Mouse (Mus musculus) stomach, embryonic 16.5 days (tissue): Measurements from ENCODE around the gene 2210011C24Rik. TPM values are rescaled to one million over a fixed set of nuclear protein-coding genes. Genes with fewer than 3 reads are reported as not detected.

Experiments used
- ATAC-seq: fragments of 200-750 bp; cut with Nextera tagmentation; 2 replicates; pipeline ENCODE4 v1.8.0; 2017; ENCODE audit warnings: moderate number of reproducible peaks, moderate TSS enrichment; ENCODE audit not compliant: insufficient read depth, low FRiP score
- H3K27ac ChIP-seq: fragments of 300-500 bp; sonication (generic); 2 replicates; pipeline ENCODE4 v1.5.1; 2014; ENCODE audit warnings: low read length
- H3K27me3 ChIP-seq: fragments of 300-500 bp; sonication (generic); 2 replicates; pipeline ENCODE4 v1.6.1; 2014; ENCODE audit warnings: low read length, control low read depth, mixed read lengths; ENCODE audit not compliant: control insufficient read depth, insufficient read depth
- H3K36me3 ChIP-seq: fragments of 300-500 bp; sonication (generic); 2 replicates; pipeline ENCODE4 v1.6.1; 2014; ENCODE audit warnings: low read length; ENCODE audit not compliant: control insufficient read depth, insufficient read depth
- H3K4me1 ChIP-seq: fragments of 300-500 bp; sonication (generic); 2 replicates; pipeline ENCODE4 v1.6.1; 2014; ENCODE audit warnings: low read length, control low read depth, mixed read lengths; ENCODE audit not compliant: control insufficient read depth, insufficient read depth
- H3K4me2 ChIP-seq: fragments of 300-500 bp; sonication (generic); 2 replicates; pipeline ENCODE4 v1.6.1; 2014; ENCODE audit warnings: low read depth, low read length, mixed read lengths
- H3K4me3 ChIP-seq: fragments of 300-500 bp; sonication (generic); replicated peaks from 2 replicates; pipeline ENCODE4 v1.5.1; 2014; ENCODE audit warnings: mild to moderate bottlenecking, low read length
- H3K9ac ChIP-seq: fragments of 300-500 bp; sonication (generic); 2 replicates; pipeline ENCODE4 v1.6.1; 2014; ENCODE audit warnings: low read length
- H3K9me3 ChIP-seq: fragments of 300-500 bp; sonication (generic); replicated peaks from 2 replicates; pipeline ENCODE4 v1.6.1; 2016; ENCODE audit warnings: low read length, control low read depth; ENCODE audit not compliant: control insufficient read depth
- WGBS: fragments of 180-500 bp; shearing (Covaris S2); extraction: QIAGEN DNeasy Blood & Tissue Kit; methylation state at CpG from one replicate; pipeline ENCODE4 v1.1.7; 2014; 5-methylcytosine and 5-hydroxymethylcytosine counted together
- polyA plus RNA-seq: library from polyadenylated mRNA; unstranded; fragments of >200 nt; fragmentation: Nextera tagmentation; extraction: Ambion mirVana; gene quantifications from 2 replicates; pipeline ENCODE4 v1.2.1, GENCODE M21; 2015

Gene 2210011C24Rik
- 0.50 and 0.80 TPM in 2 replicates for polyA plus RNA-seq

DNA sequence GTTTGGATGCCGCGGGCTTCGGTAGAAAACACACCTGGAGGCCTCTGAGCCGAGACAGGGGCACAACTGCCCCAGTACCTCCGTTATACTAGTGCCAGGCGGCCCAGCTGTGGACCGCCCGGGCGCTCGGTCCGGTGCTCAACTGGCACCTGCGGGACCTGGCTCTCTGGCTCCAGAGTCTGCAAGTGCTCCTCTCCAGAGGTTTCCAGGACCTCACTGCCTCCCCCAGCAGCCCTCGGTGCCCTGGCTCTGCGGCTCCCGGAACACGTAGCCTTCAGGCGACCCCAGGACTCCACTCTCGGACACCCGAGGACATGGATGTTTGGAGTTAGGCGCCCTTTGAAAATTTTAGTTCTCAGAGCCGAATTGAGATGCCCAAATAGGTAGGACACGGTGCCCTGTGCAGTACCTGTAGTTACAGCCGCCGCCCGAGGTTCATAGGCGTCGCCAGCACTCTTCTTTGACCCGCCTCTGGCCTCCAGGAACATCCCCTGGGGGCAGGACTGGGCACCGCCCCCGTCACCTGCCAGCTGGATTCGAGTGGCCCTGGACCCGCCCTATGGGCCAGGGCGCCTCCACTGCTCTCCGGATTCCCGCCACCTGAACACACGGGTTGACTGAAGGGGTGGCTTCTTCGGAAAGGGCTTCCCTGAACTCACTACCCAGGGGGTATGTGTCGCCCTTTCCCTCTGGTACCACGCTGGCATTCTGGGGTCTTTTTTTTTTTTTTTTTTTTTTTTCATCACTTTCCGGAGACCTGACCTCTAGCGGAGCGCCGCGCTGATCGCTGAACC, at the start of gene 2210011C24Rik:
TSS of gene 2210011C24Rik (minus strand) at position 467 of the 794 bp plus-strand sequence.
- ATAC-seq: peak; percentile 42; the same call in 1 of the 2 replicates
- Histone ChIP-seq H3K4me3 (peak within 1 kb of the TSS; percentile 51), H3K9ac (peak within 1 kb of the TSS; percentile 58), H3K9me3 (no peaks in the 10 kb centered on the region), H3K27me3 (peaks cover 33% of the 10 kb centered on the region), H3K4me2 (peak within 1 kb of the TSS; percentile 80), H3K27ac (no peak within 1 kb of the TSS), H3K36me3 (no peaks in the 10 kb centered on the region), H3K4me1 (peaks cover 26% of the 10 kb centered on the region)
- 1% methylated on average over 45 of the region's 45 CpGs for WGBS

- ATAC-seq: no peak
- no peak overlapping the region for H3K4me2 ChIP-seq
- H3K36me3 ChIP-seq: no peaks in the 10 kb centered on the region
- H3K4me1 ChIP-seq: no peaks in the 10 kb centered on the region
- 82% methylated on average over 2 of the region's 2 CpGs for WGBS
- H3K27me3 ChIP-seq: no peaks in the 10 kb centered on the region
- no peak overlapping the region for H3K9ac ChIP-seq
- no peak overlapping the region for H3K4me3 ChIP-seq
- H3K27ac ChIP-seq: no peak overlapping the region
- no peaks in the 10 kb centered on the region for H3K9me3 ChIP-seq
These were observed 48.3 kb upstream of the 2210011C24Rik start for GRCm38 (mm10) chr8:84060245-84060644.

- H3K36me3 ChIP-seq: no peaks in the 10 kb centered on the region
- no peak overlapping the region for H3K9ac ChIP-seq
- no peaks in the 10 kb centered on the region for H3K27me3 ChIP-seq
- 86% methylated on average over 2 of the region's 2 CpGs for WGBS
- no peak for ATAC-seq
- H3K27ac ChIP-seq: no peak overlapping the region
- H3K9me3 ChIP-seq: no peaks in the 10 kb centered on the region
- H3K4me3 ChIP-seq: no peak overlapping the region
- no peaks in the 10 kb centered on the region for H3K4me1 ChIP-seq
- H3K4me2 ChIP-seq: no peak overlapping the region
These were observed 47.3 kb upstream of the 2210011C24Rik start for GRCm38 (mm10) chr8:84059226-84059625.

DNA sequence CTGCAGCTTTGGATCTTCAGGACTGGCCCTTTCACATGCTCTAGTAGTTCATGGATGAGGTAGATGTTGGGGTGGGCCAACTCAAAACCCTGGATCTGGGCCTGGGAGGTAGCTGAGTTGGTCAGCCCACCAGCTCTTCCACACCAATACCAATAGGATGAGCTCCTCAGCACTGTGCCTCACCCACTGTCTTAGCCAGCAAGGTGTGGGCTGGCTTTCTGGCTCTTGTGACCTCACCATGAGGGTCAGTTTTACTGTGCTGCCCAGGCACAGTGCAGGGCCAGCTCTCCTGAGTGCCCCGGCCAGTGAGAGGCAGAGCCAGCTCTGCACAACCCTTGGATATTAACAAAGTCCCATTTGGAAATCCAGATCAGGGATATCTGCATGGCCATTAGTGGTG, 45.9 kb upstream of the 2210011C24Rik start:
- H3K9me3 ChIP-seq: no peaks in the 10 kb centered on the region
- H3K4me2 ChIP-seq: no peak overlapping the region
- no peaks in the 10 kb centered on the region for H3K27me3 ChIP-seq
- H3K9ac ChIP-seq: no peak overlapping the region
- no peaks in the 10 kb centered on the region for H3K36me3 ChIP-seq
- no peak for ATAC-seq
- H3K27ac ChIP-seq: no peak overlapping the region
- no peak overlapping the region for H3K4me3 ChIP-seq
- 93% methylated on average over 1 of the region's 1 CpGs for WGBS
- no peaks in the 10 kb centered on the region for H3K4me1 ChIP-seq

- H3K27me3 ChIP-seq: no peaks in the 10 kb centered on the region
- no peaks in the 10 kb centered on the region for H3K9me3 ChIP-seq
- H3K4me1 ChIP-seq: no peaks in the 10 kb centered on the region
- H3K4me3 ChIP-seq: no peak overlapping the region
- WGBS: 80% methylated on average over 5 of the region's 5 CpGs
- H3K27ac ChIP-seq: no peak overlapping the region
- no peak overlapping the region for H3K4me2 ChIP-seq
- no peak overlapping the region for H3K9ac ChIP-seq
- ATAC-seq: no peak
- no peaks in the 10 kb centered on the region for H3K36me3 ChIP-seq
These were observed 41.3 kb upstream of the 2210011C24Rik start for GRCm38 (mm10) chr8:84053229-84053628.

GRCm38 (mm10) chr8:84052746-84053145, 40.8 kb upstream of the 2210011C24Rik start:
- no peaks in the 10 kb centered on the region for H3K36me3 ChIP-seq
- H3K4me1 ChIP-seq: no peaks in the 10 kb centered on the region
- peak; percentile 91 for ATAC-seq
- no peaks in the 10 kb centered on the region for H3K9me3 ChIP-seq
- no peak overlapping the region for H3K4me3 ChIP-seq
- no peak overlapping the region for H3K27ac ChIP-seq
- 54% methylated on average over 3 of the region's 3 CpGs for WGBS
- no peaks in the 10 kb centered on the region for H3K27me3 ChIP-seq
- no peak overlapping the region for H3K4me2 ChIP-seq
- no peak overlapping the region for H3K9ac ChIP-seq

DNA sequence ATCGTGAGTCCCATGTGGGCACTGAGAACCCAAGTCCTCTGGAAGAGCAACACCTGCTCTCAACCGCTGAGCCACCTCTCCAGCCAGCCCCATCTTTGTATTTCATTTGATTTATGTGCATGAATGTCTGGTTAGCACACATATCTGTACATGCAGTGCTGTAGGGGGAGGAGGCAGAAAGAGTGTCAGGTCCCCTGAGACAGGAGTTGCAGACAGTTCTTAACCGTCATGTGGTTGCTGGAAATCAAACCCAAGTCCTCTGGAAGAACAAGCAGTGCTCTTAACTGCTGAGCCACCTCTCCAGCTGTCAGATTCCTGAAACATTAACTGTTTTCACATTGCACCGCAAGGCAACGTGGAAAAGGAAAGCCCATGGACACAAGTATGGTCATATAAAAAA, 36.2 kb upstream of the 2210011C24Rik start:
- no peak overlapping the region for H3K4me2 ChIP-seq
- WGBS: 69% methylated on average over 5 of the region's 5 CpGs
- no peak overlapping the region for H3K27ac ChIP-seq
- H3K4me3 ChIP-seq: no peak overlapping the region
- no peak overlapping the region for H3K9ac ChIP-seq
- peaks cover 21% of the 10 kb centered on the region for H3K27me3 ChIP-seq
- H3K36me3 ChIP-seq: no peaks in the 10 kb centered on the region
- no peaks in the 10 kb centered on the region; the same call in 1 of the 2 replicates for H3K9me3 ChIP-seq
- no peak for ATAC-seq
- H3K4me1 ChIP-seq: no peaks in the 10 kb centered on the region

GRCm38 (mm10) chr8:84046505-84046904, 34.5 kb upstream of the 2210011C24Rik start:
- ATAC-seq: no peak
- no peak overlapping the region for H3K4me2 ChIP-seq
- H3K9me3 ChIP-seq: no peaks in the 10 kb centered on the region; the same call in 1 of the 2 replicates
- H3K4me1 ChIP-seq: peaks cover 7% of the 10 kb centered on the region; the same call in 1 of the 2 replicates
- 83% methylated on average over 3 of the region's 3 CpGs for WGBS
- no peak overlapping the region for H3K9ac ChIP-seq
- peaks cover 32% of the 10 kb centered on the region for H3K27me3 ChIP-seq
- no peak overlapping the region for H3K27ac ChIP-seq
- H3K4me3 ChIP-seq: no peak overlapping the region
- no peaks in the 10 kb centered on the region for H3K36me3 ChIP-seq

DNA sequence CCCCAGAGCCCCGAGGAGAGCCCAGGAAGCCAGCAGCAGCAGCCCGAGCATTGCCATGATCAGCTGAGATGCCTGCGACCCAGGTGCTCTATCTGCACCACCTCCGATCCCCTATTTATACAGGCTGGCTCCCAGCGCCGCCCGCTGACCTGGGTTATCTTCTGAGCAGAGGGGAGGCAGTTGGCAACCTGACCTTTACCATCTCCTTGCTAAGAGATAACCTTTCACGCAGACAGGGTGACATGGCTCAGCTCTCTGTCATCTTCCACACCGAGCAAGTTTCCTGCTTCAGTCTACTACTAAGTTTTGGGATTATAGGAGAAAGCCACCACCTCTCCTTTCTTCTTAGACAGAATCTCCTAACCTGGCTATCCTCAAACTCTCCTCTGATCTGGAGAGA, 32.9 kb upstream of the 2210011C24Rik start, which contains the start of gene Rln3:
TSS of gene Rln3 (minus strand) at position 101 of the 400 bp plus-strand sequence.
- Histone ChIP-seq H3K4me2 (no peak within 1 kb of the TSS), H3K9ac (no peak within 1 kb of the TSS)

More for the DNA sequence above, 32.9 kb upstream of the 2210011C24Rik start, which contains the start of gene Rln3:
- H3K27me3 ChIP-seq: peaks cover 32% of the 10 kb centered on the region
- no peak for ATAC-seq
- no peak within 1 kb of the TSS for H3K4me3 ChIP-seq
- no peak within 1 kb of the TSS for H3K27ac ChIP-seq
- H3K9me3 ChIP-seq: no peaks in the 10 kb centered on the region; the same call in 1 of the 2 replicates
- peaks cover 7% of the 10 kb centered on the region; the same call in 1 of the 2 replicates for H3K4me1 ChIP-seq
- H3K36me3 ChIP-seq: no peaks in the 10 kb centered on the region
- 6% methylated on average over 9 of the region's 9 CpGs for WGBS
